Mouse (Mus musculus) heart, adult 11 months (tissue): ENCODE measurements around the gene Dock4.

Experiments used
- DNase-seq: peaks from one replicate; pipeline ENCODE4 v3.0.0; 2022

Dock4 gene

DNA sequence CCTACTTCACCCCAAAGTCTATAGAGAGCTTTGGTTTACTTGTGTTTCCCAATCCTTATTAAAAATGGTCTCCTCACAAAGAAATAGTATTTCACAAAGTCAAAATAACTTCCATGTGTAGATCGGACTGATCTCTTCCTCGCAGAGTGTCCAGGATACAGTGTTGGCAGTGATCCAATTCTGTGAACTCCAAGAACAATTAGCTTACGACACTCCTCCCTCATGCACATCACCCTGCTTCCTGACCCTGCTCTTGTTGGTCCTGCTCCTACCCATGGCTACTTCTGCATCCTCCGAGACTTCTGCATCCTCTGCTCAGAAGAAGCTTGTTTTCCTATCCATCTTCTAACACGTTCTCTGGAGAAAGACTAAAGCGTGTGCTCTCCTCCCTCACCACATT, 213.9 kb downstream of the Dock4 start:
- peak; percentile 86 for DNase-seq

DNA sequence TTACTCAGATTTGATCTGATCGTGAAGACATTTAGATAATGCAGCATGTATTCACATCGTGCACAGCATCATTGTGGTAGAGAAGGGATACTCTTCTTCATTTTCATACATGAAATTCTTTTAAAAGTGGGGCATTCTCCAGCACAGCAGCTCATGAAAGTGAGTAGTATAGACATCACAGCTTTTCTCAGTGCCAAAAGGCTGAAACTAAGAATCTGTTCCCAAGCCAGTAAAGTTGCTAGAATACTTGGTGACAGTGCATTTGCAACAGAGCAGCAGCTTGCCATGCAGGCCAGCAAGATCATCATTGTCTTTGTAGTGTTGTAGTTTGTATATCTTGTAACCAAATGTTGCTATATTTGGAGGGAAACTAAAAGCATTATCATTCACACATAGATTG, 223.7 kb downstream of the Dock4 start:
- DNase-seq: peak; percentile 49

DNA sequence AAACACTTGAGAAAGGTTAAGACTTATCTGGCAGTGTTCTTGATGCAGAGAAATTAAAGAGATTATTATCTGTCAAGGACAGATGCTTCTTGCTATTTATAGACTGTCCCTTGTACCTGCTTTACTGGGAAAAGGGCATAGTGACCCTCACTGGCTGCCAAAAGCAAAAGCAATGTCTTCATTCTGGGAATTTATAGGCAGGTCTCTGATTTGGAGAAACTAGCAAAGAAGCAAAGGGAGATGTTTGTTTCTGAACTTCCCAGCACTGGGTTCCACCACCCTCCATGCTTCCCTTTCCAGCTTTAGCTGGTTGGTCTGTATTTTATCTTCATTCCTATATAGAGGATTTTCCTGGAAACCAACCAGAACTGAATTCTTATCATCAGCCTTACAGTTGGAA, 225.0 kb downstream of the Dock4 start:
- no peak for DNase-seq

DNA sequence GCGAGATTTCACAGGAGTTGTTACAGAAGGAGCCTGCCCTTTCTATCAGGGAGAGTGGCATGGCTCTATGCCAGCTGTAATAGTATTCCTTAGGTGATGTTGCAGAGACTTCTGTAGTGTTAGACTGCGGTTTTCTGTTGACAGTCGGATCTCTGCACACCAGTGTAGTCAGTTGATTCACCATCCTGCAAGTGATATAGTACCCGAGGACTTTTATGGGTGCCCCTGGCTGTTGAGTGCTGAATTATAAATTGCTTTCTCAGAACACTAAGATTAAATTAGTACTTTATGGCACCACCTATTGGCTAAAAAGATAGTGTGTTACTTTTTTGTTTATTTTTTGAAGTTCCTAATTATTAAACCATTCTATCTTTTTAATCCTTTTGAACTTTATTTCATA, 234.0 kb downstream of the Dock4 start:
- peak; percentile 27 for DNase-seq

DNA sequence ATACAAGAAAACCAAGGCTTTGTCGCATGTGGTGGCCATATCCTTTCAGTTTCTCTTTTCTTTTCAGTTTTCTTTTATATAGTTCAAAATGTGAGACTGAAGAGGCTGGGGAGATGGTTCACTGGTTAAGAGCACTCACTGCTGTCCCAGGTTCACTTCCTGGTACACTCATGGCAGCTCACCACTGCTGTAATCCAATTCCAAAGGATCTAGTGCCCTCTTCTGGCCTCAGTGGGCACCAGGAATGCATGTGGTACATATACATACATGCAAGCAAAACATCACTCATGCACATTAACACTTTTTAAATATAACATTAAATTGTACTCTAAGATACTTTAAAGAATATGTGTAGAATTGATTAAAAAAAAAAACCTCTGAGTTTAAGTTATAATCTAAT, 234.8 kb downstream of the Dock4 start:
- peak; percentile 86 for DNase-seq

DNA sequence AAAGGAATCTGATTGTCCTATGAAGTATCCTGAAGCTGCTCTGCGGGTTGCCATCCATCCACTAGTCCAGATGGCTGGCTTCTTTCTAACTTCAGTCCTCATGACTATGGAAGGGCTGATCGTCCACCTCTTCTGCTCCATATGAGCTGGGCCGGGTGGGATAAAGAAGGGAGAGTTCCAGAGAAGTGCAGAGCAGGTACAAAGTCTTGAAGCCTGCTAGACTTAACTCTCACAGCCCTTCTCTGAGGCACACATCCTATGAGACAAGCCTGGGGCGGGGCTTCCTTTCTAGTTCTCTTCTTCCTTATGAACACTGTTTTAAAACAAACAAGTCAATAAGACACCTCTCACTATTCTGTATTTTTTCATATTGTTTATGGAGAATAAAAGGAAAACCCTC, 245.7 kb downstream of the Dock4 start:
- no peak for DNase-seq

DNA sequence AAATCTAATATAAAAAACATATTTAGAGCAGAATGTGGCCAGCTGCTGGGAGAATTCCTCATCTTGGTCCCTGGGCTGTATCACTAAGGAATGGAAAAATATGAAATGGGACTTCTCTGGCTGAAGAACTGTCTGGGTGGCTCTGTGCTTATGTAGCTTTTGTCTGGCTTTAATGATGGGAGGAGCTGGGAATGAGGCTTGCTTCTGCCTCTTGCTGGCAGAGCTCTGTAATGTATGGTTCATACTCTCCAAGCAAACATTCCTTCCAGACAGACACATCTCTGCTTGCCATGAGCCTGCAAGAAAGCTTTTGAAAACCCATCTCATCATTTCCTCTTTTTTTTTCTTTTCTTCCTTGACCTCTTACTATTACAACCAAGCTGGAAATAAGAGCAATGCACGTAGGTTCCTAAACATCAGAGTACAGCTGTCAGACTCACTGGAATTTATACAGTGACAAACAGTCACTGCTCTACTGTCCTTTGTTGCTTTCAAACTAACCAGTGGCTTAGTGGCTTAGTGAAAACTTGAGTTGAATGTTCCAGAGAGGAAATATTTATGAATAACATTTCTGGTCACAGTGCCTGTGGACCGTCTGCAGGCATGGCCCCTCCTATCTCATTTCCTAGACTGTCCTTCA, 248.4 kb downstream of the Dock4 start:
- DNase-seq: peak; percentile 50

DNA sequence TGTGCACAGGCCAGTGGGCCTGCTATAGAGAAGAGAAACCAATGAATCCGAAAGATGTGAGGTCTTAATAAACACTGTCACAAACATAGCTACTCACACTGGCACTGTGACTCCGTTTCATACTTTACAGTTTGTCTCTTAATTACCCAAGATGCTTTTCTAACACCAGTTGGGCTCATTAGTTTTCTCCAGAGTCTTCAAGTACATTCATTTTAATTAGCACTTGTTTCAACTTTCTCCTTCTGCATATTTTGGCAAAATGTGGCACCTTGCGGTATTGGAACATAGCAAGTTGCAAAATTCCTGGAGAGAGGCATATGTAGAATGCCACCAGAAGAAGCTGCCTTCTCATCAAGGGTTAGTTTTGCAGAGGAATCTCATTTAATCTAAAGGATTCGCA, 252.6 kb downstream of the Dock4 start:
- DNase-seq: no peak

DNA sequence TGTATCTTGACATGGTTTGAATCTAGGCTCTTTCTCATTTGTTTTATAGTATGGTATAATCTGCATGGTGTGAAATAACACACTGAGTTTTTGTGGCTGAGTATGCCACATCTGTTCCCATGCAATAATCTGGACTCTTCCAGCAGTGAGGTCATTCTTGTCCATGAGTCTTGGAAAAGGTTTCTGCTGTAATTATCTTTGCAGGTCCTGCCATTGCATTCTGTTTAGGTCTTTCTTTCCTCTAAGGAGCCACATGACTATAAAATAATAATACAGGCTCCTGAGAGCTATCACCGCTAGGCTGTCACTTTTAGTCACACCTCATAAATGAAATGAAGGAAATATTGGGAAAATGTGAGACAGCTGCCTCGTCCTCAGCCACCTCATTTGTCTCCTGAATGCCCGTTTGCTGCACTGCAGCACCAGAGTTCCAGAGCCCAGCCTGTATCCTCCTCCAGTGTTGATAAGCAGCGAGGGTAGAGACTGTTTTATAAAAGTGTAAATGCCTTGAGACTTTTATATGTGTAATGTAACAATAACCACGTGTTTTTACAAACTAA, 256.6 kb downstream of the Dock4 start:
- DNase-seq: peak; percentile 43

DNA sequence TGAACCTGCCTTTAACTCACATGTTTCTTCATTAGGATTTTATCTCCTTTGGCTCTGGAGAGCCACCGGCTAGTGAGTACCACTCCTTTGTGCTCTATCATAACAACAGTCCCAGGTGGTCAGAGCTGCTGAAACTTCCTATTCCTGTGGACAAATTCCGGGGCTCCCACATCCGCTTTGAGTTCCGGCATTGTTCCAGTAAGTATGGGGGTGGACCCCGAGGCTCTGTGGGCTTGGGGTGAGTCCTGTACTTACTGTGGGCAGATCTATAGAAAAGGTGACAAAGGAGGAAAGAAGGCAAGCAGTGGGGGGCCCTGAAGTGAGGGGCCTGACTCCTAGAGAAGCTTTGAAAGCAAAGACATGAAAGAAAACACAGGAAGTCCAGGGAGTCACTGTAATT, 258.5 kb downstream of the Dock4 start:
- peak; percentile 86 for DNase-seq

DNA sequence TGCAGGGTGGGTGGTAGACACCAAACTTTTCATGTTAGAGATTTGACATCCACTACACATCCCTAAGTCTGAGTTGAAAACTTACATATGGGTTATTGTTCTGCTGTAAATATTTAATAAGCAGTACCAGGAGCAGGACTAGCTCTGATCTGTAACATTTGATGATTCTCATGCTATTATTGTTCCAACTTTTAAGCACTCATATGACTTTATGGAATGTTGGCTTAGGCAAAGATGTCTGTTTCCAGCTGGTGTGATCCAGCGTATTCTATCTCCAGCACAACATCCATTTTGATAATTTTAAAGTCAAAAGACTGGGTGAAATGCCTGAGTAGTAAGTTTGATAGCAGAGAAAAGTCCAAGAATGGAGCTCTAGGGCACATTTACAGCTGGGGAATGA, 261.4 kb downstream of the Dock4 start:
- peak; percentile 14 for DNase-seq

DNA sequence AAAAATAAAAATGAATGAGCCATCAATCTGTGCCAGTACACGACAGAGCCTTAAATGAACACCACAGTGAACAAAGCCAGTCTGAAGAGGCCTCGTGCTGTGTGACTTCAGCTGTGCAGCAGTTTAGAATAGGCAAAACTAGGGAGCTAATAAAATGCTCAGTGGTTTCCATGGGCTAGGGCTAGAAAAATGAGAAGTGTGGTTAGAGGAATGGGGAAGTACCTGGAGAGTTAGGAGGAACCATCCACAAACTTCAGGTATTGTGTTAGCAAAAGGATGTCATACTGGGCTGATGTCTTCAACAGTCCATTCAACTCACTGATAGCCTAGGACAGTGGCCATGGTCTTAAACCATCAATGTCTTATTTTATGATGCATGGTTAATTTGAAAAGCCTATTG, 263.3 kb downstream of the Dock4 start:
- DNase-seq: peak; percentile 9

DNA sequence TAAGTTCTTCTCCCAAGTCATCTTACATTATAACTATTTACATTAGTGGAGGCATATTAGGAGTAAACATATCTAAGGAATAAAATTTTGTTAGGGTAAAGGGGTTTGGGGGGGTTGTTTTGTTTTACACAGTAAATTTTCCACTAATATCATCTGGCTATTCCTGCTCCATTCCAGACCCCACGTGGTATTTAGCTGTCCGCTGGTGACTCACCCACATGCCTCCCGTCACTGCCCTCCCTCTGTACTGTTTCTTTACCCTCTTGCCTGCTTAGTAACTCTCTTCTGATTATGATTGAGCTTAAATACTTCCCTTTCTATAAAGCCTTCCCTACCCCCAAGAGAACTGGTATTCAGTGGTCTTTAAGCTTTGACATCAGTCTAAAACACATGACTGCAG, 266.5 kb downstream of the Dock4 start:
- DNase-seq: no peak

DNA sequence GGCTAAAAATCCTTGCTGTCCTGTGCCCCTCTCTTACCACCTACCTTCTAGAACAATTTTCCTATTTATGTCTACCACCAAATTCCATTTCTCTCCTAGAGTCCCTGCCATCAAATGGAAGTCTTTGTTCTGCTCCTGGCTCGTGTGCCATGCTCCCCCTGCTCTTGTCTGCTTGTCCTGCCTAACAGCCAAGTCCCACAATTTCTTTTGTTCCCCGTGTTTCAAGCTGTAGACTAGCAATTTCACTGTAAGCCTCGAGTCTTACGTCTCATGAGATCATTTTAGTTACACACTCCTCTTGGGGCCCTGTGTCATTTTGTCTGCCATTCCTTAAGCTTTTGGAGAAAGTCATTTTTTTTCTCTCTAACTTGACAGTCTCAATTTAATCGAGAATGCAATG, 268.5 kb downstream of the Dock4 start:
- DNase-seq: no peak

DNA sequence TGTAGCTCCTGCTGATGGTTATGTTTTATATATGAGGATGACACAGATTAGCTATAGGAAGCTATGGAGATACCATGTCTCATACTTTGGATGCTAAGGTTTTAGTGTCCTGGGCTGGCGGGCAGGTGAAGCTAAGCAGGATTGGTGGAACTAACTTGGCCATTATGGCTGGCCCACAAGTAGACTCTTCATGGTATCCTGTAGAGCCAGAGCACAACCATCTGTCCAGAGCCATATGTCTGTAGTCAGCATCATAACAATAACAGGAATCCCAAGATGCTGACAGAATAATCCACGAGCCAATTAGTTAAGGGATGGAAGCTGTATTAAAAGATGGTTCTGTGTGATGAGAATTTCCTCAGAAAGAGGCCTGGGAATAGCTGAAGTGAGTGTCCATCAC, 269.4 kb downstream of the Dock4 start:
- DNase-seq: peak; percentile 31

DNA sequence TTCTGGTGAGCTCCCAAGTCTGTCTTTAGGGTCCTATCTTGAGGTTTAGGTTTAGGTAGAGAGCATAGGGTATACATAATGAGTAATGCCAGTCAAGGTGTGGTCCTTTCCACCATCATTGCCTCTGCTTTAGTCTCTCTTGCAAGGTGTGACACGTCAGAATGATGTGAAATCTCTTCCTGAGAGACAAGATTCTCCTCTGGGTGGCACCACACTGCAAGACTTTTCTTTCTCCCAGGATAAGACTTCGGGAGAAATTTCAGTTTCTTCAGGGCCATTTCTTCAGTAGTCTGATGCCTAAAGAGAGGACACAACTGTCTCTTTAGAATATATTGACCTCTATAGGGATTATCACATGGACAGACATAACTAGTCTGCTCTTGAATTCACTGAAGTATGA, 282.6 kb downstream of the Dock4 start:
- DNase-seq: peak; percentile 12

DNA sequence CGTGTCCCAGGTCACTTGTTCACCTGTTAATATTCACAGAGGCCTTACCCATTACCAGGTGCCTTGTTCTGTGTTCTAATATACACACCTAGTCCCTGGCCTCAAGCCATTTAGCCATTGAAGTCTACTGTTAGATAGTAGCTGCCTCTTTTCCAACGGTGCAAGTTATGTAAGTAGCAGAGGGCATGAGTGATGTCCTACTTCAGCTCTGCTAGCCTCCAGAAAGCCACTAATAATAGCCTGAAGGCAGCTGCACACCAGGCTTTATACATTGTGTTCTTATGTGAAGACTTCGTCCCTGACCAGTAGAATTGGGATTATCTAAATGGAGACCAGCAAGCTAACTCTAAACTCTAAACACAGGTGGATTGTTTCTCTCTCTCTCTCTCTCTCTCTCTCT, 285.0 kb downstream of the Dock4 start:
- no peak for DNase-seq

DNA sequence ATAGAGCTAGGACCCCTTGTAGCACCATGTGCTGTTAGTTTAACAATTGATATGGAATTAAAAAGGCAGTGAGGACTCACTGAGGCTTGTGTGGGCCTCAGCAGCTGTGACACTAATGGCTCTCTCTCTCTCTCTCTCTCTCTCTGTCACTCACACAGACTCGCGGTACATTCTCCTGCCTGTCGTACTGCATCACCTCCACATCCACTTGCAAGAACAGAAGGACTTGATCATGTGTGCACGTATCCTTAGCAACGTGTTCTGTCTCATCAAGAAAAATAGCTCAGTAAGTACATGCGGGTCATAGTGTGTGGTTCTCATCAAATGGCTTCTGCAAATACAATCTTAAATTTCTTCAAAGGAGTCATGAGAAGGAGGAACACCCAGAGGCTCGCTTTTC, 299.7 kb downstream of the Dock4 start:
- DNase-seq: no peak

DNA sequence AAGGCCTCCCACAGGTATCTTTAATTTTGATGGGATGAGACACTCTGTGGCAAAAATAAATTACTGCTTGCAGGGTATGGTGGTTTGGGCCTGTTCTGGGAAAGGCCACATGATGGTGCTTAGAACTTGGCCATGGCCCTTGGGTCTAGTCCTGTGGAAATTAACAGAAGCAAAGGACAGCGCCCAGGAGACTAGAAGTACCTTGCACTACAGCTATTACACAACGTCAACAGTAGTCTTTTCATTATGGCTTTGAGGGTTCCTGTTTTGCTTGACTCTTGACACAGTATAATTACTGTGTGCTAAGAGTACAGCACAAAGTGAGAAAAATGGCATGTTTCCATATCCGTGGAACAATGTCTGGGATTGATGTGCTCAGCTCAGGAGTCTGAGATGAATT, 300.3 kb downstream of the Dock4 start:
- no peak for DNase-seq

DNA sequence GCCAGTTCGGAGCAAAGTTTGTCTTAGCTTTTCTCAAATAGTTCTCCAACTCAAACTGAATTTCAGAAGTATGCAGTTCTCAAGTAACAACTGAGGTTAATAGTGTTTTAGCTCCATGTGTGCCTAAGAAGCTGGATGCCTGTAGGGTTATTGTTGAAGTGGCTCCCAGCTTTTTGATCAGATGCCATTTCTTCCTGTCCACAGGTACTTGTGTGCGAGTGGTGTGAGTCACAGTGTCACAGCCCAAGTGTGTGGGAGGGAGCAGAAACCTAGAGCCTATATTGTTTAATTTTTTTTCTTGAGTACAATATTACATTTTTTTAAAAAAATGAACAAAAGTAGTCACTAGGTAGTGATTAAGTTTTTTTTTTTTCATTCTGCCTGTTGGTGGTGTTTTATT, 313.5 kb downstream of the Dock4 start:
- no peak for DNase-seq

DNA sequence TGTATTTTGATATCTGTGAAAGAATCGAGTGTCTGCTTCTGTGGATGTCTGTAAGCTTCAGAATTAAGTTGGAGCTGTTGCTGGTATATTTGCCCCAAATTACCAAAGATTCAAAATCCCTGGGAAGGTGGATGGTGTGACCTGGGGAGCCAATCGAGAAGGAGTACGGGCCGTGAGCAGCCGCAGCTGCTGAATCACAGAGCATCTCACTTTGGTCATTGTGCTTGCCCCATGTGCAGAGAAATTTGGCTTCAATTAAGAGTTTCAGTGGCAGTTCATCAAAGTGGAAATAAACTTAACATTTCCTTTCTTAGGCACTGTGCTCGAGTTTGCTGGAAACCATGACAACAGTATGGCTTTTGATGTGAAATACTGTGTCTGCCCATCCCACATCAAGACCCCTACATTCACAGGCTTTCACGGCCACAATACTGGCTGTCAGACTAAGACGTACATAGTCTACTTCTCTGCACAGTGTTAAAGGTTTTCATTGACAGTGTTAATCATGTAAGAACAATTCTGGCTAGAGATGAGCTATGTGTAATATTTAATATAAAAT, 321.6 kb downstream of the Dock4 start:
- DNase-seq: no peak

DNA sequence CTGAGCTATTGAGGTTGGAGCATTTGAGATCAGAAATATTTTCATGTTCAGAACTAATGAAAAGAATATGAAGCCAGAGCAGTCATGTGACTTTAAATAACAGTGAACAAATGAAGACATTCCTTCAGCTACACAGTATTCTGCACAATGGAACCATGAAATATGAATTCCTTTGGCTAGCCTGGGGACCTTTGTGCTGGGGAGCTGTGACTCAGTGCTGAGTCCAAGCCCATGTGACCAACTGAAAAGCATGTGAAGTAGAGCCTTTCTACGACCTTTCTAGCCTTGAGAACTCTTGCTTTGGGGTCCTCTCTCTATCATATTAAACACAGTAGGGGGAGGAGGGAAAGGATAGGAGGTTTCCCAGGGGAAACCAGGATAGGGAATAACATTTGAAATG, 327.3 kb downstream of the Dock4 start:
- no peak for DNase-seq

DNA sequence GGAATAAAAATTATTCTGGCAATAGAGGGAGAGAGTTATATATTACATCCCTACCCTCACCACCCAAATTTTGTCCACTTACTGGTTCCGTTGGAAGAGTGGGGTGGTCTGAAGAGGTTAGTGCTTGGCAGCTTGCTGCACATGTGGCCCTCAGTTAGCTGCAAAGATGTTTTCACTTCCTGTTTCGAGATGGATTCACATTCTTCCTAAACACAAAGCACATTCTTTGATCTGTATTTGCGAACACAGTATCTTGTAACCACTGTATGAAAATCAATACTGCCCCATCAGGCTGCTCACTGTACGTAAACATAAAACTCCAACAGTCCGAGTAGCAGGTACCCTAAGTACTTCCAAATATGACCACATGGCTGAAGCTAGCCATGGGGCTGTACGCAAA, 335.8 kb downstream of the Dock4 start:
- peak; percentile 76 for DNase-seq

DNA sequence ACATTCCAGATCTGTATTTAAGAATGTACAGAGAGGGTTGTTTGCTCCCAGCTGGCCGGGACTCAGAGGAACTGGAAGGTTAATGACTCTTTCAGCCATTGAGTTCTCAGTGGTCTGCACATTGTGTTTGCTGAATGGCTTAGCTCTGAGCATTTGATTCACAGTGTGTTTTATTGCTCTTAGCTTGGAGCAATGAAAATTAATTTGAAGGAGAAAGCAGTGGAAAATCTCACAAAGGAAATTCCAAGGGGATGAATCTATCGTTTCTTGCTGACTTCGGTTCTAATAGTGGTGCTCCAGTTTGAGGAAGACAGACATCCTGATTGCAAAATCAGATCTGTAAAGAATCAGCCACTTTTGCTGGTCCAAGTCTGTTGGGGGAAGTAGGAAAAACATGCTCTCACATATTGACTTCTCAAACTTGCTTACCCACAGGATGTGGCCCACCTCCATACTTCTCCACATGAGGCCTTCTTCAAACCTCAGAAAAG, 342.9 kb downstream of the Dock4 start:
- peak; percentile 93 for DNase-seq
